Mouse (Mus musculus): ENCODE measurements around the gene Atxn7l1. TPM values are rescaled to one million over a fixed set of nuclear protein-coding genes. Genes with fewer than 3 reads are reported as not detected.

Gene Atxn7l1
- polyA plus RNA-seq, 1 experiment from 2014 or later = 9.0 TPM

GRCm38 (mm10) chr12:33255256-33255655, 107.8 kb downstream of the Atxn7l1 start:
- Histone ChIP-seq H3K4me1 (replicated peaks) (no peaks in the 10 kb centered on the region), H3K27ac (no peak overlapping the region), H3K9ac (no peak overlapping the region), H3K4me3 (replicated peaks) (no peak overlapping the region), H3K9me3 (replicated peaks) (no peaks in the 10 kb centered on the region), H3K27me3 (no peaks in the 10 kb centered on the region), H3K36me3 (no peaks in the 10 kb centered on the region), H3K4me2 (no peak overlapping the region)
- WGBS (ENCODE audit: insufficient replicate concordance) = 88% methylated on average over 2 of the region's 2 CpGs
- no peak for DNase-seq
- ATAC-seq (ENCODE audit: low read depth) = no peak

DNA sequence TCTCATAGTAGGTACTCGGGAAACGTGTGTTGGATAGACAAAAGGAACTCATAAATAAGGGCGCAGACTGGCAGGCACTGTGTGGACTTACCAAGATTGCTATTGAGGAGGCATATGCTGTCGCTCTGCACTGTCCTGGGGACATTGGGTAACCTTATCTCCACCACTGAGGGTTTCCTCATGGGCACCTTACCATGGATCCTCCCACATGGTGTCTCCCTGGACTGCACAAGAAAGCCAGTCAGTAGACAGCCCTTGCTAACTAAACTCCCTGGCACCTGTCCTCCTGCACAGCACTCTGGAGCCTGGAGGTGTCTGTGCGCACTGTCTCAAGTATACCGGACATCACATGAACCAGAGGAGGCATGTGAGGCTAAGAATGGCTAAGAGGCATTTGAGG, 108.9 kb downstream of the Atxn7l1 start:
- Histone ChIP-seq H3K4me2 (no peak overlapping the region), H3K27ac (no peak overlapping the region), H3K36me3 (no peaks in the 10 kb centered on the region), H3K4me1 (replicated peaks) (0 out of 2 replicates have a peak, but pooled peaks cover 3% of the 10 kb centered on the region), H3K9me3 (replicated peaks) (no peaks in the 10 kb centered on the region), H3K4me3 (replicated peaks) (no peak overlapping the region), H3K9ac (no peak overlapping the region), H3K27me3 (no peaks in the 10 kb centered on the region)
- DNase-seq = no peak
- ATAC-seq (ENCODE audit: low read depth) = no peak
- 78% methylated on average over 6 of the region's 6 CpGs for WGBS (ENCODE audit: insufficient replicate concordance)

GRCm38 (mm10) chr12:33258995-33259529, 111.6 kb downstream of the Atxn7l1 start:
- Histone ChIP-seq H3K9ac (no peak overlapping the region), H3K4me2 (no peak overlapping the region), H3K4me3 (replicated peaks) (no peak overlapping the region), H3K4me1 (replicated peaks) (0 out of 2 replicates have a peak, but pooled peaks cover 3% of the 10 kb centered on the region), H3K27me3 (no peaks in the 10 kb centered on the region), H3K9me3 (replicated peaks) (no peaks in the 10 kb centered on the region), H3K36me3 (no peaks in the 10 kb centered on the region), H3K27ac (no peak overlapping the region)
- DNase-seq = no peak
- no peak for ATAC-seq (ENCODE audit: low read depth)
- 79% methylated on average over 5 of the region's 5 CpGs for WGBS (ENCODE audit: insufficient replicate concordance)

- no peak overlapping the region for H3K4me2 ChIP-seq
- WGBS (ENCODE audit: insufficient replicate concordance) = 71% methylated on average over 7 of the region's 7 CpGs
- ATAC-seq (ENCODE audit: low read depth) (no peak), DNase-seq (no peak)
- H3K36me3 ChIP-seq = no peaks in the 10 kb centered on the region
- no peaks in the 10 kb centered on the region for H3K27me3 ChIP-seq
- no peak overlapping the region for H3K27ac ChIP-seq
- H3K9ac ChIP-seq = no peak overlapping the region
- no peaks in the 10 kb centered on the region for H3K9me3 ChIP-seq (replicated peaks)
- H3K4me1 ChIP-seq (replicated peaks) = 0 out of 2 replicates have a peak, but pooled peaks cover 3% of the 10 kb centered on the region
- no peak overlapping the region for H3K4me3 ChIP-seq (replicated peaks)
These were observed 113.1 kb downstream of the Atxn7l1 start for GRCm38 (mm10) chr12:33260575-33260974.

GRCm38 (mm10) chr12:33265877-33266276, 118.4 kb downstream of the Atxn7l1 start:
- H3K4me2 ChIP-seq = no peak overlapping the region
- WGBS (ENCODE audit: insufficient replicate concordance) = 77% methylated on average over 11 of the region's 11 CpGs

GRCm38 (mm10) chr12:33267965-33268364, 120.5 kb downstream of the Atxn7l1 start:
- Histone ChIP-seq H3K36me3 (no peaks in the 10 kb centered on the region), H3K4me2 (no peak overlapping the region), H3K27me3 (no peaks in the 10 kb centered on the region), H3K27ac (no peak overlapping the region), H3K4me1 (replicated peaks) (no peaks in the 10 kb centered on the region), H3K9me3 (replicated peaks) (no peaks in the 10 kb centered on the region), H3K4me3 (replicated peaks) (no peak overlapping the region), H3K9ac (no peak overlapping the region)
- WGBS (ENCODE audit: insufficient replicate concordance) = 71% methylated on average over 4 of the region's 4 CpGs
- ATAC-seq (ENCODE audit: low read depth) (no peak), DNase-seq (no peak)

More at GRCm38 (mm10) chr12:33265877-33266276, 118.4 kb downstream of the Atxn7l1 start:
- Histone ChIP-seq H3K27ac (no peak overlapping the region), H3K9ac (no peak overlapping the region), H3K4me3 (replicated peaks) (no peak overlapping the region), H3K4me1 (replicated peaks) (0 out of 2 replicates have a peak, but pooled peaks cover under 1% of the 10 kb centered on the region), H3K9me3 (replicated peaks) (no peaks in the 10 kb centered on the region), H3K27me3 (no peaks in the 10 kb centered on the region), H3K36me3 (no peaks in the 10 kb centered on the region)
- ATAC-seq (ENCODE audit: low read depth) (no peak), DNase-seq (no peak)

- DNase-seq (peak; percentile 51), ATAC-seq (ENCODE audit: low read depth) (0 out of 2 replicates have a peak, but pooled peaks have one; percentile 41)
- 64% methylated on average over 5 of the region's 5 CpGs for WGBS (ENCODE audit: insufficient replicate concordance)
- no peak overlapping the region for H3K4me3 ChIP-seq (replicated peaks)
- H3K4me2 ChIP-seq = no peak overlapping the region
- H3K4me1 ChIP-seq (replicated peaks) = no peaks in the 10 kb centered on the region
- no peaks in the 10 kb centered on the region for H3K27me3 ChIP-seq
- no peaks in the 10 kb centered on the region for H3K36me3 ChIP-seq
- H3K9ac ChIP-seq = no peak overlapping the region
- no peak overlapping the region for H3K27ac ChIP-seq
- no peaks in the 10 kb centered on the region for H3K9me3 ChIP-seq (replicated peaks)
These were observed 122.2 kb downstream of the Atxn7l1 start for GRCm38 (mm10) chr12:33269743-33270142.

DNA sequence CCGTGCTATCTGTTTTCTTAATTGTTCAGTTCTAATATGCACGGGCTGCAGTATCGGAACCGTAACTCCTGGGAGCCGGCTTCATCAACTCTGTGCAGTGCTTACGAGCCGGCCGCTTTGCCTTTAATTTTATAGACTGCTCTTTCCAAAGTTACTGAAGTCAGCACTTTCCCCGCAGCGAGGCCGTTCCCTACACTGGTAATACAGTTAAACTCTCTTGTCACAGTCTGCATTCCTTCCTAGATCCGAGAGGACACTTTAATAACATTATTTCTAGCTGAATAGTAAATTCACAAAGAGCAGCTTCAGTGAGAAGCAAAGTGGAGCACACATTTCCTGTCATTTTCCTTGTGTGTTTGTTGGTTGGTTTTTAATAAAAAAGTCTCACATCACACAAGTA, 124.4 kb downstream of the Atxn7l1 start:
- Histone ChIP-seq H3K27ac (no peak overlapping the region), H3K9me3 (replicated peaks) (no peaks in the 10 kb centered on the region), H3K9ac (no peak overlapping the region), H3K36me3 (no peaks in the 10 kb centered on the region), H3K4me2 (no peak overlapping the region), H3K4me3 (replicated peaks) (no peak overlapping the region), H3K27me3 (no peaks in the 10 kb centered on the region), H3K4me1 (replicated peaks) (no peaks in the 10 kb centered on the region)
- DNase-seq = no peak
- 85% methylated on average over 12 of the region's 12 CpGs for WGBS (ENCODE audit: insufficient replicate concordance)
- ATAC-seq (ENCODE audit: low read depth) = no peak

DNA sequence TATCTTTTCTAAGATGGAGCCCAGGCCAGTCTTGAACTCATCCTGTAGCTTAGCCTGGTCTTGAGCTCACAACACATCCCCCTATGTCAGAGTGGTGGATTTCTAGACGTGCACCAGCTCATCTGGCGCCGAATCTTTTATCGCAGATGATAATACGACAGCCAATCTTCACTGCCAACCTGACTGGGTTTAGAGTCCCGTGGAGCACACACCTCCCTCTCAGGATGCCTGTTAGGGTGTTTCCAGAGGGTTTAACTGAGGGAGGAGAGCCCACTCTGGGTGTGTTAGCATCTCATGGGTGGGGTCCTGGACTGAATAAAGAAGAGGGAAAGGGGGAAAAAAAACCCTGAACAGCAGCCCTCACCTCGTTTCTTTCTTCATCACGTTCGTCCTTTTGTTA, 124.9 kb downstream of the Atxn7l1 start:
- no peak overlapping the region for H3K9ac ChIP-seq
- H3K4me1 ChIP-seq (replicated peaks) = no peaks in the 10 kb centered on the region
- WGBS (ENCODE audit: insufficient replicate concordance) = 80% methylated on average over 9 of the region's 9 CpGs
- DNase-seq (no peak), ATAC-seq (ENCODE audit: low read depth) (no peak)
- H3K9me3 ChIP-seq (replicated peaks) = no peaks in the 10 kb centered on the region
- H3K4me3 ChIP-seq (replicated peaks) = no peak overlapping the region
- H3K27me3 ChIP-seq = no peaks in the 10 kb centered on the region
- H3K4me2 ChIP-seq = no peak overlapping the region
- no peaks in the 10 kb centered on the region for H3K36me3 ChIP-seq
- H3K27ac ChIP-seq = no peak overlapping the region

DNA sequence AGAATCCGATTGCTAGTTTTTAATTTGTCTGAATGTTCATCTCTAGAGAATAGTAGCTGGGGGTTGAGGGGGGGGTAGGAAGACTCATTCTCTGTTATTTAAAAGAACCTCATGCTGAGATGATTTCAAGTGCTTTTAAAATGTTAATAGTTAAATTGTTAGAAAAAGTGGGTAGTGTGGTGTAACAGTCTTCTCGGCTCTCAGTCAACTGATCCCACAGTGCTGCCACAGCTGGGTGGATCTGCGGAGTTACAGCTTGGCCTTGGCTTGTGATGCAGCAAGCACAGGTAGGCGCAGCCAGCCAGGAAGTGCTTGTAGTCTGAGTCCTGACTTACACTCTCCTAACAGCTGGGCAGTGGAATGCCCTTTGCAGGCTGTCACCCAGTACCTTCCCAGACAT, 125.7 kb downstream of the Atxn7l1 start:
- no peaks in the 10 kb centered on the region for H3K36me3 ChIP-seq
- ATAC-seq (ENCODE audit: low read depth) = no peak
- no peak overlapping the region for H3K9ac ChIP-seq
- no peak overlapping the region for H3K27ac ChIP-seq
- WGBS (ENCODE audit: insufficient replicate concordance) = 77% methylated on average over 4 of the region's 4 CpGs
- H3K9me3 ChIP-seq (replicated peaks) = no peaks in the 10 kb centered on the region
- no peaks in the 10 kb centered on the region for H3K27me3 ChIP-seq
- no peak overlapping the region for H3K4me3 ChIP-seq (replicated peaks)
- H3K4me2 ChIP-seq = no peak overlapping the region
- no peaks in the 10 kb centered on the region for H3K4me1 ChIP-seq (replicated peaks)
- DNase-seq = no peak

DNA sequence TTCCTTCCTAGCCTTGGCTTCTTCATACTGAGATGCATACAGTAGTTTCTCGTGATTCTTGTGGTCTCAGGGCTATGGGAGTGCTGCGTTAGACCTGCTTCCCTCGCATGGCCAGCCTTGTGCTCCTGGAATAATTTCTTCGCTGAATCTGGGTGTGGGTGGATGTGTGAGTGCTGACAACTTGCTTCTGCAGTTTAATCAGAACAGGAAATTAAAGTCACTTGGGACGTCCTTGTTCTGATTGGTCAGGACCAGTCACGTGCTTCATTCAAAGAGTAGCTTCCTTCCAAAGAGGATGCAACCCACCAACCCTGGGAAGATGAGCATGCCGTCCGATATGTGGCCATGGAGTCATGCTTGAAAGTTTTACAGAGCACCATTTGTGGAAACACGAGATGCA, 126.2 kb downstream of the Atxn7l1 start:
- no peak for DNase-seq
- Histone ChIP-seq H3K36me3 (no peaks in the 10 kb centered on the region), H3K4me3 (replicated peaks) (no peak overlapping the region), H3K9me3 (replicated peaks) (no peaks in the 10 kb centered on the region), H3K4me2 (no peak overlapping the region), H3K27me3 (no peaks in the 10 kb centered on the region), H3K9ac (no peak overlapping the region), H3K4me1 (replicated peaks) (no peaks in the 10 kb centered on the region), H3K27ac (no peak overlapping the region)
- no peak for ATAC-seq (ENCODE audit: low read depth)
- WGBS (ENCODE audit: insufficient replicate concordance) = 71% methylated on average over 9 of the region's 9 CpGs

DNA sequence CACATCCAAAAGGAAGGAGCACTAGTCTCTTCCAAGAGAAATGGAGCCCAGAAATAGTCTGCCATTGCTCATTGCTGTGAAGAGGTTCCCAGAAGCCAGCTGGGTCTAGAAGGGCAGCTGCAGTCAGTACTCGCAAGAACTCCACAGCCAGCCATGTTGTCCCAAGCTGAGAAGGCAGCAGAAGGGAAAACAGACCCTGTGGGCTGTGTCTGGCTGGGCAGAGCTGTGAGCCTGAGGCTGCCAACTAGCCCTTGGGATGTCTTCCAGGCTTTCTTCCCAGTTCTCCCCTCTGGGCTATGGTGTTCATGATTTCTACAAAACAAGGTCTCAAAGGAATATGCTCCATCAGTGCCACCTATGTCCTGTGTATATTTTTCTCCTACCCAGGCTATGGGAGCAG, 128.5 kb downstream of the Atxn7l1 start:
- H3K36me3 ChIP-seq = no peaks in the 10 kb centered on the region
- H3K9me3 ChIP-seq (replicated peaks) = no peaks in the 10 kb centered on the region
- ATAC-seq (ENCODE audit: low read depth) (no peak), DNase-seq (no peak)
- no peak overlapping the region for H3K27ac ChIP-seq
- H3K27me3 ChIP-seq = no peaks in the 10 kb centered on the region
- H3K4me1 ChIP-seq (replicated peaks) = no peaks in the 10 kb centered on the region
- H3K9ac ChIP-seq = no peak overlapping the region
- H3K4me2 ChIP-seq = no peak overlapping the region
- no peak overlapping the region for H3K4me3 ChIP-seq (replicated peaks)
- 65% methylated on average over 1 of the region's 1 CpGs for WGBS (ENCODE audit: insufficient replicate concordance)
